ENCODE assay signal across 8 mouse cellular contexts in the genomic region with DNA sequence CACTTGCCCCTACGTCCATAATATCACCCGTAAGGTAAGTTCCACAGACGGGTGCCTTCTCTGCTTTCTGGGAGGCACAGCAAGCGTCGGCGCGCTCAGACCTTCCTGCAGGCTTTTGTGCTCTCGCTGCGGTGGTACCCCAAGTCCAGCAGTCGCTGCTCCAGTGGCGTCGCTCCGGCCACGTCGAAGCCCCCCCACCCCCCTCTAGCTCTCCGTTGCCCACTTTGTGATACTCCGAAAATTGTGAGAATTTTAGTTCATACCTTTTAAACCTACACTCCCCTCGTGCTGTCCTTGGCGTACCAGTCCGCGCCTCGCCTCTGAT. TPM values are rescaled to one million over a fixed set of nuclear protein-coding genes. Genes with fewer than 3 reads are reported as not detected.
A peak's percentile ranks its signal among the peaks of the same experiment; 100 is the strongest.
DNase-seq lines count a peak whose midpoint lies in the region; ATAC-seq lines count a peak whose summit lies in the region.

No protein-coding gene starts in this region.

- peak; percentile 37 for ATAC-seq in kidney, embryonic 16.5 days (ENCODE audit: low FRiP score, low TSS enrichment)
- peak; percentile 61 for ATAC-seq in hindbrain, embryonic 15.5 days (ENCODE audit: low FRiP score, low read depth)
- ATAC-seq in midbrain, embryonic 15.5 days (replicated peaks), result peak; percentile 53
- ATAC-seq in erythroid progenitor cell, adult 5-6 weeks (replicated peaks; ENCODE audit: low FRiP score, poor library complexity, severe bottlenecking), result no peak

- H3K4me3 ChIP-seq in kidney, embryonic 16.5 days (ENCODE audit: low read length), result peak overlapping the region; percentile 69
- H3K4me3 ChIP-seq in brown adipose tissue, adult 24 weeks (ENCODE audit: insufficient read depth, low read depth, low read length), result peak overlapping the region; percentile 57
- peak overlapping the region; percentile 78 for H3K4me3 ChIP-seq in hindbrain, embryonic 15.5 days
- peak overlapping the region; percentile 61 for H3K4me3 ChIP-seq in midbrain, embryonic 15.5 days

- intact Hi-C loops in gastrocnemius, postnatal 14 days (cut with DNase I; ENCODE audit: low total_unique reads), result loop anchor here (10.0 kb wide), 1 partner anchor 140 kb away; no protein-coding TSS in a partner anchor

- H3K4me2 ChIP-seq in kidney, embryonic 16.5 days (replicated peaks; ENCODE audit: low read depth, low read length), result peak overlapping the region; percentile 82
- peak overlapping the region; percentile 84 for H3K4me2 ChIP-seq in hindbrain, embryonic 15.5 days
- H3K4me2 ChIP-seq in midbrain, embryonic 15.5 days, result peak overlapping the region; percentile 62

- H3K9me3 ChIP-seq in kidney, embryonic 16.5 days (ENCODE audit: low read length), result no peaks in the 10 kb centered on the region
- no peaks in the 10 kb centered on the region for H3K9me3 ChIP-seq in hindbrain, embryonic 15.5 days
- no peaks in the 10 kb centered on the region for H3K9me3 ChIP-seq in midbrain, embryonic 15.5 days

- peaks cover 21% of the 10 kb centered on the region for H3K4me1 ChIP-seq in kidney, embryonic 16.5 days (ENCODE audit: insufficient read depth, low read length)
- no peaks in the 10 kb centered on the region for H3K4me1 ChIP-seq in brown adipose tissue, adult 24 weeks (ENCODE audit: control insufficient read depth, insufficient read depth, insufficient read length, low read length)
- peaks cover 31% of the 10 kb centered on the region for H3K4me1 ChIP-seq in hindbrain, embryonic 15.5 days (replicated peaks)
- peaks cover 28% of the 10 kb centered on the region for H3K4me1 ChIP-seq in midbrain, embryonic 15.5 days

- no peak for DNase-seq in kidney, adult 18-20 months
- no peak for DNase-seq in gastrocnemius, postnatal 14 days
- DNase-seq in kidney, postnatal 36 days, result no peak

- H3K36me3 ChIP-seq in kidney, embryonic 16.5 days (ENCODE audit: insufficient read depth, low read length), result peaks cover 11% of the 10 kb centered on the region
- peaks cover 19% of the 10 kb centered on the region for H3K36me3 ChIP-seq in hindbrain, embryonic 15.5 days
- H3K36me3 ChIP-seq in midbrain, embryonic 15.5 days (replicated peaks), result peaks cover 14% of the 10 kb centered on the region; the same call in 1 of the 2 replicates

- H3K27ac ChIP-seq in kidney, embryonic 16.5 days (ENCODE audit: low read length), result peak overlapping the region; percentile 54; the same call in 1 of the 2 replicates
- H3K27ac ChIP-seq in brown adipose tissue, adult 24 weeks (replicated peaks; ENCODE audit: low read depth, low read length), result no peak overlapping the region
- peak overlapping the region; percentile 84 for H3K27ac ChIP-seq in hindbrain, embryonic 15.5 days (replicated peaks)
- peak overlapping the region; percentile 85 for H3K27ac ChIP-seq in midbrain, embryonic 15.5 days

- under 1% methylated on average over 22 of the region's 22 CpGs for WGBS in kidney, embryonic 16.5 days
- 0% methylated on average over 22 of the region's 22 CpGs for WGBS in hindbrain, embryonic 15.5 days
- WGBS in midbrain, embryonic 15.5 days, result under 1% methylated on average over 22 of the region's 22 CpGs

- H3K9ac ChIP-seq in kidney, embryonic 16.5 days (replicated peaks; ENCODE audit: low read length), result peak overlapping the region; percentile 69
- H3K9ac ChIP-seq in hindbrain, embryonic 15.5 days, result peak overlapping the region; percentile 69
- peak overlapping the region; percentile 59 for H3K9ac ChIP-seq in midbrain, embryonic 15.5 days

- no peaks in the 10 kb centered on the region for H3K27me3 ChIP-seq in kidney, embryonic 16.5 days (ENCODE audit: insufficient read depth, low read length)
- H3K27me3 ChIP-seq in hindbrain, embryonic 15.5 days, result no peaks in the 10 kb centered on the region
- H3K27me3 ChIP-seq in midbrain, embryonic 15.5 days (replicated peaks), result no peaks in the 10 kb centered on the region

RNA-seq across cellular contexts. Expression of gene Polr3k, which starts 0.4 kb away (rescaled TPM):
- 70.4 and 71.5 TPM in 2 replicates for polyA plus RNA-seq in kidney, embryonic 16.5 days (2015; fragmentation: Nextera tagmentation; extraction: Ambion mirVana)
- polyA plus RNA-seq in brown adipose tissue, adult 24 weeks (2012; ENCODE audit: insufficient read depth, insufficient read length, missing spikeins), result 16.7 and 22.2 TPM in 2 replicates
- 70.8 and 73.4 TPM in 2 replicates for polyA plus RNA-seq in hindbrain, embryonic 15.5 days (2015; fragmentation: Nextera tagmentation; extraction: Ambion mirVana)
- polyA plus RNA-seq in midbrain, embryonic 15.5 days (2015; fragmentation: Nextera tagmentation; extraction: Ambion mirVana), result 76.6 and 79.9 TPM in 2 replicates
- 13.7 and 18.4 TPM in 2 replicates for total RNA-seq in erythroid progenitor cell, adult 5-6 weeks (2015; ENCODE audit: low replicate concordance)
- total RNA-seq in erythroid progenitor cell, adult 5-6 weeks (2017; ENCODE audit: low replicate concordance), result 9.5 and 15.1 TPM in 2 replicates
- 10 to 100 TPM in 1 of 2 experiments, 1 to 10 TPM in 1; 9.2 to 10.1 TPM for total RNA-seq in gastrocnemius, postnatal 14 days (2021)

RNA-seq across cellular contexts. Expression of gene Pcmtd2, which starts 26.8 kb away (rescaled TPM):
- polyA plus RNA-seq in kidney, embryonic 16.5 days (2015; fragmentation: Nextera tagmentation; extraction: Ambion mirVana), result 36.6 and 40.9 TPM in 2 replicates
- polyA plus RNA-seq in brown adipose tissue, adult 24 weeks (2012; ENCODE audit: insufficient read depth, insufficient read length, missing spikeins), result 27.0 and 38.8 TPM in 2 replicates
- polyA plus RNA-seq in hindbrain, embryonic 15.5 days (2015; fragmentation: Nextera tagmentation; extraction: Ambion mirVana), result 27.2 and 28.8 TPM in 2 replicates
- polyA plus RNA-seq in midbrain, embryonic 15.5 days (2015; fragmentation: Nextera tagmentation; extraction: Ambion mirVana), result 30.3 and 35.5 TPM in 2 replicates
- 38.6 and 54.1 TPM in 2 replicates for total RNA-seq in erythroid progenitor cell, adult 5-6 weeks (2015; ENCODE audit: low replicate concordance)
- total RNA-seq in erythroid progenitor cell, adult 5-6 weeks (2017; ENCODE audit: low replicate concordance), result 39.4 and 44.5 TPM in 2 replicates
- total RNA-seq in gastrocnemius, postnatal 14 days (2021), result 10 to 100 TPM; 18.3 to 30.7 TPM
